Mouse (Mus musculus) forebrain, embryonic 13.5 days (tissue): ENCODE results near the gene Slc25a33. TPM values are rescaled to one million over a fixed set of nuclear protein-coding genes. Genes with fewer than 3 reads are reported as not detected.

Experiments
- ATAC-seq: fragments of 200-750 bp; cut with Nextera tagmentation; 2 replicates; pipeline ENCODE4 v1.8.0; 2017
- H3K27ac ChIP-seq: fragments of 300-500 bp; sonication (generic); 2 replicates; pipeline ENCODE4 v1.5.1; 2015; ENCODE audit warnings: inconsistent platforms, mild to moderate bottlenecking, moderate library complexity
- H3K27me3 ChIP-seq: fragments of 300-500 bp; sonication (generic); 2 replicates; pipeline ENCODE4 v1.6.1; 2015; ENCODE audit warnings: mild to moderate bottlenecking, inconsistent platforms
- H3K36me3 ChIP-seq: fragments of 300-500 bp; sonication (generic); 2 replicates; pipeline ENCODE4 v1.6.1; 2015; ENCODE audit warnings: mild to moderate bottlenecking, inconsistent platforms; ENCODE audit not compliant: poor library complexity, severe bottlenecking
- H3K4me1 ChIP-seq: fragments of 300-500 bp; sonication (generic); 2 replicates; pipeline ENCODE4 v1.6.1; 2015; ENCODE audit warnings: inconsistent platforms
- H3K4me2 ChIP-seq: fragments of 300-500 bp; sonication (generic); 2 replicates; pipeline ENCODE4 v1.6.1; 2015; ENCODE audit warnings: inconsistent platforms, mild to moderate bottlenecking, moderate library complexity
- H3K4me3 ChIP-seq: fragments of 300-500 bp; sonication (generic); 2 replicates; pipeline ENCODE4 v1.5.1; 2015; ENCODE audit warnings: mild to moderate bottlenecking, inconsistent platforms
- H3K9ac ChIP-seq: fragments of 300-500 bp; sonication (generic); 2 replicates; pipeline ENCODE4 v1.6.1; 2015; ENCODE audit warnings: mild to moderate bottlenecking, inconsistent platforms
- H3K9me3 ChIP-seq: fragments of 300-500 bp; sonication (generic); replicated peaks from 2 replicates; pipeline ENCODE4 v1.6.1; 2016; ENCODE audit warnings: inconsistent platforms
- WGBS: fragments of 180-500 bp; shearing (Covaris S2); methylation state at CpG from one replicate; pipeline ENCODE4 v1.1.7; 2015; 5-methylcytosine and 5-hydroxymethylcytosine counted together
- polyA plus RNA-seq: library from polyadenylated mRNA; unstranded; fragments of >200 nt; fragmentation: Nextera tagmentation; extraction: Ambion mirVana; gene quantifications from 2 replicates; pipeline ENCODE4 v1.2.1, GENCODE M21; 2015

Slc25a33 gene
- polyA plus RNA-seq, 1 experiment from 2014 or later = 15.5 TPM

- peaks cover 66% of the 10 kb centered on the region for H3K4me1 ChIP-seq
- H3K36me3 ChIP-seq = peaks cover 32% of the 10 kb centered on the region
- H3K9ac ChIP-seq = peak overlapping the region; percentile 48
- H3K9me3 ChIP-seq = no peaks in the 10 kb centered on the region
- H3K27me3 ChIP-seq = no peaks in the 10 kb centered on the region
- no peak for ATAC-seq
- WGBS = 38% methylated on average over 6 of the region's 6 CpGs
- no peak overlapping the region for H3K4me3 ChIP-seq
- peak overlapping the region; percentile 40 for H3K4me2 ChIP-seq
- H3K27ac ChIP-seq = peak overlapping the region; percentile 82
Observed at GRCm38 (mm10) chr4:149733748-149734147, 40.3 kb downstream of the Slc25a33 start.

- H3K27me3 ChIP-seq = no peaks in the 10 kb centered on the region
- H3K4me2 ChIP-seq = no peak overlapping the region
- no peak overlapping the region for H3K9ac ChIP-seq
- ATAC-seq = no peak
- H3K36me3 ChIP-seq = peaks cover 38% of the 10 kb centered on the region
- H3K27ac ChIP-seq = peak overlapping the region; percentile 66; the same call in 1 of the 2 replicates
- H3K9me3 ChIP-seq = no peaks in the 10 kb centered on the region
- peaks cover 60% of the 10 kb centered on the region for H3K4me1 ChIP-seq
- H3K4me3 ChIP-seq = no peak overlapping the region
- WGBS = 82% methylated on average over 10 of the region's 10 CpGs
Observed at GRCm38 (mm10) chr4:149732800-149733199, 41.3 kb downstream of the Slc25a33 start.

GRCm38 (mm10) chr4:149732313-149732712, 41.8 kb downstream of the Slc25a33 start:
- no peak overlapping the region for H3K4me3 ChIP-seq
- H3K9ac ChIP-seq = no peak overlapping the region
- no peak overlapping the region for H3K4me2 ChIP-seq
- H3K36me3 ChIP-seq = peaks cover 43% of the 10 kb centered on the region
- no peak for ATAC-seq
- WGBS = 92% methylated on average over 3 of the region's 3 CpGs
- H3K27me3 ChIP-seq = no peaks in the 10 kb centered on the region
- peak overlapping the region; percentile 10; the same call in 1 of the 2 replicates for H3K27ac ChIP-seq
- peaks cover 60% of the 10 kb centered on the region for H3K4me1 ChIP-seq
- no peaks in the 10 kb centered on the region for H3K9me3 ChIP-seq

- peaks cover 58% of the 10 kb centered on the region for H3K36me3 ChIP-seq
- H3K27ac ChIP-seq = no peak overlapping the region
- peaks cover 45% of the 10 kb centered on the region for H3K4me1 ChIP-seq
- no peak overlapping the region for H3K9ac ChIP-seq
- ATAC-seq = no peak
- H3K4me2 ChIP-seq = no peak overlapping the region
- H3K9me3 ChIP-seq = no peaks in the 10 kb centered on the region
- no peaks in the 10 kb centered on the region for H3K27me3 ChIP-seq
- no peak overlapping the region for H3K4me3 ChIP-seq
- 84% methylated on average over 7 of the region's 7 CpGs for WGBS
Observed at GRCm38 (mm10) chr4:149730827-149731226, 43.2 kb downstream of the Slc25a33 start.

GRCm38 (mm10) chr4:149728810-149729209, 45.3 kb downstream of the Slc25a33 start:
- no peak overlapping the region for H3K4me2 ChIP-seq
- H3K27ac ChIP-seq = no peak overlapping the region
- 84% methylated on average over 8 of the region's 8 CpGs for WGBS
- H3K9me3 ChIP-seq = no peaks in the 10 kb centered on the region
- peaks cover 78% of the 10 kb centered on the region for H3K36me3 ChIP-seq
- no peak overlapping the region for H3K4me3 ChIP-seq
- no peak overlapping the region for H3K9ac ChIP-seq
- H3K27me3 ChIP-seq = no peaks in the 10 kb centered on the region
- no peak for ATAC-seq
- peaks cover 31% of the 10 kb centered on the region for H3K4me1 ChIP-seq

- H3K9ac ChIP-seq = no peak overlapping the region
- peaks cover 80% of the 10 kb centered on the region for H3K36me3 ChIP-seq
- WGBS = 96% methylated on average over 5 of the region's 5 CpGs
- H3K4me2 ChIP-seq = no peak overlapping the region
- H3K4me1 ChIP-seq = peaks cover 20% of the 10 kb centered on the region
- no peak overlapping the region for H3K27ac ChIP-seq
- no peaks in the 10 kb centered on the region for H3K27me3 ChIP-seq
- H3K9me3 ChIP-seq = no peaks in the 10 kb centered on the region
- no peak for ATAC-seq
- H3K4me3 ChIP-seq = no peak overlapping the region
Observed at GRCm38 (mm10) chr4:149727636-149728035, 46.4 kb downstream of the Slc25a33 start.

GRCm38 (mm10) chr4:149725661-149726350, 48.3 kb downstream of the Slc25a33 start:
- Histone ChIP-seq H3K27me3 (no peaks in the 10 kb centered on the region), H3K27ac (peak overlapping the region; percentile 14; the same call in 1 of the 2 replicates), H3K4me2 (no peak overlapping the region), H3K36me3 (peaks cover 80% of the 10 kb centered on the region), H3K4me1 (peaks cover 11% of the 10 kb centered on the region; the same call in 1 of the 2 replicates), H3K9ac (no peak overlapping the region), H3K9me3 (no peaks in the 10 kb centered on the region), H3K4me3 (no peak overlapping the region)
- WGBS = 74% methylated on average over 15 of the region's 15 CpGs
- no peak; the same call in 1 of the 2 replicates for ATAC-seq

- ATAC-seq = no peak
- Histone ChIP-seq H3K36me3 (peaks cover 80% of the 10 kb centered on the region), H3K9me3 (no peaks in the 10 kb centered on the region), H3K9ac (no peak overlapping the region), H3K4me2 (no peak overlapping the region), H3K27ac (0 out of 2 replicates have a peak overlapping the region, but pooled peaks have one; percentile 31), H3K27me3 (no peaks in the 10 kb centered on the region), H3K4me3 (no peak overlapping the region), H3K4me1 (peaks cover 11% of the 10 kb centered on the region; the same call in 1 of the 2 replicates)
- WGBS = 88% methylated on average over 17 of the region's 17 CpGs
Observed at GRCm38 (mm10) chr4:149724916-149725470, 49.1 kb downstream of the Slc25a33 start.

GRCm38 (mm10) chr4:149723855-149724731, 50.0 kb downstream of the Slc25a33 start:
- Histone ChIP-seq H3K9ac (no peak overlapping the region), H3K27me3 (no peaks in the 10 kb centered on the region), H3K9me3 (no peaks in the 10 kb centered on the region), H3K4me2 (no peak overlapping the region), H3K27ac (peak overlapping the region; percentile 31), H3K4me3 (no peak overlapping the region), H3K36me3 (peaks cover 80% of the 10 kb centered on the region), H3K4me1 (peaks cover 11% of the 10 kb centered on the region; the same call in 1 of the 2 replicates)
- 0 out of 2 replicates have a peak, but pooled peaks have one; percentile 23 for ATAC-seq
- WGBS = 76% methylated on average over 15 of the region's 17 CpGs

GRCm38 (mm10) chr4:149723021-149723390, 51.1 kb downstream of the Slc25a33 start:
- Histone ChIP-seq H3K9me3 (no peaks in the 10 kb centered on the region), H3K4me2 (no peak overlapping the region), H3K27ac (peak overlapping the region; percentile 35; the same call in 1 of the 2 replicates), H3K4me3 (no peak overlapping the region), H3K36me3 (peaks cover 84% of the 10 kb centered on the region), H3K9ac (no peak overlapping the region), H3K4me1 (peaks cover 11% of the 10 kb centered on the region; the same call in 1 of the 2 replicates), H3K27me3 (no peaks in the 10 kb centered on the region)
- 73% methylated on average over 12 of the region's 12 CpGs for WGBS
- ATAC-seq = no peak

- Histone ChIP-seq H3K9ac (no peak overlapping the region), H3K4me1 (peaks cover 11% of the 10 kb centered on the region; the same call in 1 of the 2 replicates), H3K9me3 (no peaks in the 10 kb centered on the region), H3K27ac (no peak overlapping the region), H3K4me2 (no peak overlapping the region), H3K36me3 (peaks cover 84% of the 10 kb centered on the region), H3K4me3 (no peak overlapping the region), H3K27me3 (no peaks in the 10 kb centered on the region)
- 88% methylated on average over 24 of the region's 24 CpGs for WGBS
- ATAC-seq = no peak
Observed at GRCm38 (mm10) chr4:149722104-149723020, 51.7 kb downstream of the Slc25a33 start.
